In genomic region chr12:79541581-79541980, GRCm38 (mm10) we compare ENCODE assay signal across 15 mouse cellular contexts.
DNase-seq lines count a peak whose midpoint lies in the region; ATAC-seq and TF ChIP-seq lines count a peak whose summit lies in the region.
"Had no signal": no experiment of that assay in that cellular context is flagged by ENCODE, and none has a peak within 500 bp of the region (broad histone marks: within the 10 kb centered on the region; RNA-seq: fewer than 3 reads in every experiment).

No protein-coding gene starts in this region.

- 0 out of 2 replicates have a peak overlapping the region, but pooled peaks have one; percentile 13 for H3K27ac ChIP-seq in embryonic facial prominence, embryonic 15.5 days (replicated peaks)
- peak overlapping the region; percentile 68 for H3K27ac ChIP-seq in intestine, postnatal 0 days (ENCODE audit: low read depth, low read length)
- H3K27ac ChIP-seq in midbrain, embryonic 15.5 days = no peak overlapping the region
- H3K27ac ChIP-seq: hindbrain, embryonic 15.5 days; limb, embryonic 15.5 days; neural tube, embryonic 13.5 days had no signal

- H3K9ac ChIP-seq in embryonic facial prominence, embryonic 15.5 days = no peak overlapping the region
- H3K9ac ChIP-seq in intestine, postnatal 0 days (ENCODE audit: low read depth, low read length) = no peak overlapping the region
- H3K9ac ChIP-seq in midbrain, embryonic 15.5 days = no peak overlapping the region
- H3K9ac ChIP-seq: hindbrain, embryonic 15.5 days; limb, embryonic 15.5 days; neural tube, embryonic 13.5 days had no signal

- 78% methylated on average over 6 of the region's 6 CpGs for WGBS in embryonic facial prominence, embryonic 15.5 days
- WGBS in intestine, postnatal 0 days = 32% methylated on average over 6 of the region's 6 CpGs
- WGBS in midbrain, embryonic 15.5 days = 85% methylated on average over 6 of the region's 6 CpGs

- DNase-seq in kidney, postnatal 25 days = peak; percentile 71 to 84
- peak; percentile 30 to 40 for DNase-seq in lung, postnatal 4 days
- DNase-seq in embryo, embryonic 10.5 days (ENCODE audit: low spot score) = no peak
- no peak for DNase-seq in thymus, postnatal 4 days
- DNase-seq: adrenal gland, postnatal 10 days; gastrocnemius, postnatal 10 days; midbrain, embryonic 14.5 days had no signal

- H3K4me2 ChIP-seq in embryonic facial prominence, embryonic 15.5 days (replicated peaks) = no peak overlapping the region
- no peak overlapping the region for H3K4me2 ChIP-seq in intestine, postnatal 0 days (replicated peaks; ENCODE audit: low read depth)
- H3K4me2 ChIP-seq in midbrain, embryonic 15.5 days = no peak overlapping the region
- H3K4me2 ChIP-seq: hindbrain, embryonic 15.5 days; limb, embryonic 15.5 days; neural tube, embryonic 13.5 days had no signal

- H3K4me1 ChIP-seq in embryonic facial prominence, embryonic 15.5 days = 0 out of 2 replicates have a peak, but pooled peaks cover 3% of the 10 kb centered on the region
- peaks cover 4% of the 10 kb centered on the region; the same call in 1 of the 2 replicates for H3K4me1 ChIP-seq in intestine, postnatal 0 days (replicated peaks; ENCODE audit: control insufficient read depth, insufficient read depth, low read length)
- H3K4me1 ChIP-seq in midbrain, embryonic 15.5 days = no peaks in the 10 kb centered on the region
- H3K4me1 ChIP-seq: hindbrain, embryonic 15.5 days; limb, embryonic 15.5 days; neural tube, embryonic 13.5 days had no signal

- ATAC-seq in embryonic facial prominence, embryonic 15.5 days (ENCODE audit: insufficient number of reproducible peaks, low FRiP score, low TSS enrichment, low read depth) = no peak
- peak; percentile 88 for ATAC-seq in intestine, postnatal 0 days
- ATAC-seq in midbrain, embryonic 15.5 days (replicated peaks) = no peak
- ATAC-seq: forebrain, embryonic 14.5 days had no signal

- H3K4me3 ChIP-seq in embryonic facial prominence, embryonic 15.5 days (replicated peaks) = no peak overlapping the region
- H3K4me3 ChIP-seq in intestine, postnatal 0 days (ENCODE audit: low read depth, low read length) = no peak overlapping the region
- H3K4me3 ChIP-seq in midbrain, embryonic 15.5 days = no peak overlapping the region
- H3K4me3 ChIP-seq: hindbrain, embryonic 15.5 days; limb, embryonic 15.5 days; neural tube, embryonic 13.5 days had no signal

- H3K27me3 ChIP-seq in embryonic facial prominence, embryonic 15.5 days = no peaks in the 10 kb centered on the region
- no peaks in the 10 kb centered on the region for H3K27me3 ChIP-seq in intestine, postnatal 0 days (replicated peaks; ENCODE audit: control insufficient read depth, insufficient read depth, low read length)
- no peaks in the 10 kb centered on the region for H3K27me3 ChIP-seq in midbrain, embryonic 15.5 days (replicated peaks)
- H3K27me3 ChIP-seq: CH12.LX; hindbrain, embryonic 15.5 days; limb, embryonic 15.5 days had no signal

- H3K9me3 ChIP-seq in embryonic facial prominence, embryonic 15.5 days (replicated peaks) = no peaks in the 10 kb centered on the region
- H3K9me3 ChIP-seq in intestine, postnatal 0 days (ENCODE audit: control insufficient read depth) = no peaks in the 10 kb centered on the region
- no peaks in the 10 kb centered on the region for H3K9me3 ChIP-seq in midbrain, embryonic 15.5 days
- H3K9me3 ChIP-seq: hindbrain, embryonic 15.5 days; limb, embryonic 15.5 days; neural tube, embryonic 13.5 days had no signal

- peak; percentile 41 for TF ChIP-seq CTCF in intestine, postnatal 0 days (IDR thresholded peaks at IDR 0.05; ENCODE audit: low read depth)

- H3K36me3 ChIP-seq in embryonic facial prominence, embryonic 15.5 days = no peaks in the 10 kb centered on the region
- H3K36me3 ChIP-seq in intestine, postnatal 0 days (ENCODE audit: control insufficient read depth, insufficient read depth) = no peaks in the 10 kb centered on the region
- no peaks in the 10 kb centered on the region for H3K36me3 ChIP-seq in midbrain, embryonic 15.5 days (replicated peaks)
- H3K36me3 ChIP-seq: hindbrain, embryonic 15.5 days; limb, embryonic 15.5 days; neural tube, embryonic 13.5 days had no signal

Comparison
In these comparisons a context has a peak if more than half of its experiments do, and no peak if none do; other contexts are left out.
1. DNase-seq: peak in kidney, postnatal 25 days (2 of 2) and lung, postnatal 4 days (2 of 2); none in embryo, embryonic 10.5 days (single experiment) and thymus, postnatal 4 days (single experiment).